Mouse (Mus musculus): ENCODE measurements around the gene Tpi1. TPM values are rescaled to one million over a fixed set of nuclear protein-coding genes. Genes with fewer than 3 reads are reported as not detected.

Gene Tpi1
- polyA plus RNA-seq (2014; fragmentation: Illumina TruSeq; extraction: RNeasy Lipid Tissue Mini Kit (QIAGEN cat#74804); ENCODE audit: insufficient read depth, low read depth, low replicate concordance) = 125 TPM

DNA sequence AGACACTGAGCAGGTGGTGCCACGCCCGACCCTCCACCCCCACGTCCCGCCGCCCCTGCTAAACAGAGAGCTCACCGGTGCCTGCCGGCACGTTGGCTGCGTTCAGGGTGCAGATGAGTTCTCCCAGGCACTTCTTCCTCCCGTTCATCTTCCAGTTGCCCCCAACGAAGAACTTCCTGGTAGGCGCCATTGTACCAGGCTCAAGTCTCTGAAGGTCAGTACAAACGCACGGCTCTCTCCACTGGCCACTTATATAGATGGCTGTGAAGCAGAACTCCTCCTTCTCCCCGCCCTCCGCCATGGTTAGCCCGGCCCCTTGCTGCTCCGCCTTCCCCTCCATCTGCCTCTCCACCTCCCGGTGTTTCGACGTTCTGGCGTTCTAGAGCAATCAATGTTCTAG lies at the start of gene Tpi1:
Gene Tpi1, minus strand, starts transcription at position 364 of the 400 bp plus-strand sequence.

DNA sequence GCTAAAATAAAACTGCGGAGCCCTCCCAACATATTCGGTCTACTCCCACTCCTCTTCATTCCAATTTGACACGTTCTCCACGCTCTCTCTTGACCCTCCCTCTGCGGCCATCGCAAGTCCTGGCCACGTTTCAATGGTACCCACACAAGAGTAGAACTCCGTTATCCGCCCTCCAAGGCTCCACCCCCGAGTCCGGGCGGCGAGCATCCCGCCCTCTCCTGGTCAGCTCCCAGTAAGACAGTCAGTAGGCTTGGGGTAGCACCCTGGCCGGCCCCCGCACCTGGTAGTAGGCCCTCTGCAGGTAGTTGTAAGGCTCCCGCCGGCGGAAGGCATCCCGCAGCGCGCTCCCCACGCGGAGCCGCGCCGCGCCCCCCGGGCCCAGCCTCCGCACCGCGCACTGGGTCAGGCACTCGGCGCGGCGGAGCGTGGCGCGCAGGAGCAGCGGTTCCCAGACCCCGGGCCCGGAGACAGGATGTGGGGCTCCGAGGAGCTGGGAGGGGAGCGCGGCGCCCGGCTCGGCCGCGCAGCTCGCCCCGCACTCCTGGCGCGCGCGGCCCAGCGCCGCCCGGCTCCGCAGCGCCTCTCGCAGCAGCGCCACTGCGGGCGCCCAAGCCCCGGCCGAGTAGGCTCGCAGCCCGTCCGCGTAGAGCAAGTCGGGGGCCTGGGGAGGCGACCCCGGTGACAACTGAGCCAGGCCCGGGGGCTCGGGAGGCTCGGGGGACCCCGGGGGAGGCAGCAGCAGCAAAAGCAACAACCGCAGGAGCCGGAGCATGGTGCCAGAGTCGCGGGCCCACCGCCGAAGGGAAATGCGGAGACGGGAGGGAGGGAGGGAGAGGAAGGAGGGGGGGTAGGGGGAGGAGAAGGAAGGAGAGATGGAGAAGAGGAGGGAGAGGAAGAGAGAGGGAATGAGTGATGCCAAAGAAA lies 43.1 kb upstream of the Tpi1 start, which contains the start of gene P3h3:
Gene P3h3, minus strand, starts transcription at position 837 of the 924 bp plus-strand sequence.

DNA sequence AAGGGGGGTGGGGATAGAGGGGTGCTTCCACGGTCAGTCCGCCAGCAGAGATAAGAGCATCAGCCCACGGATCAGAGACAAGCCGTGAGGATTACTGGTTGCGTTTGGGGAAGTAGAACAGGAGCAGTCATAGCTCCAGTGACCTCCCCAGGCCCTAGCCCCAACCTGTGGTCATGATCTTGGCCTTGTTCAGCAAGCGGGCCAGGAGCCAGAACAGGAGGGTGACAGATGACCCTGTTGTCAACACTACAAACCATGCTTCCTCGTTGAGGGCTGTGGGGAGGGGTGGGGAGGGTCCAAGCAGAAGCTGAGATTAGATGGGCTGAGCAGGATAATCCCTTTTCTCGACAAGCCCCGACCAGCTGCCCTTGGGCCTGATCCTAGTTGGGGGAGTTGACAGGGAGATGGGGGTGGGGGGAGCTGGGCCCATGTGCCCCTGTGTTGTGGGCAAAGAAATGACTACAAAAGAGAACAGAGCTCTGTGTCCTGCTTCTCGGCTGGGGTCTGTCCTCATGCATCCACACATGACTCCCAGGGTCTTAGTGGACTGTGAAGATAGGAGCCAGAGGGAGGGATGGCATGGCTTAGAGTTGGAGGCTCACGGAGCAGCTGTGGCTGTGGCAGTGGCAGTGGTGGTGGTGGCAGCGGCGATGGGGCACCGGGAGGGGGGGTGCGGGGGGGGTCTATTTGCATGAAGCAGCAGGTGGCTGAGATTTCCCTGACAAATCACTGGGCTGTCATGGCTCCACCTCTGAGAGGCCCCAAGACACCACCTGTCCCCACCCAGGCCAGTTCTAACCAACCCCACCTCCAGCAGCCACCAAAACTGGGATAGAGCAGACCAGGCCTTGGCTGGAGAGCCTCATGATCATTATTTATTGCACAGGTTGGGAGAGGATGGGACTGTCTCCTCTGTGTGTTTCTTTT lies 26.4 kb upstream of the Tpi1 start, which contains the start of gene Gnb3:
Gene Gnb3, minus strand, starts transcription at position 35 of the 927 bp plus-strand sequence.

DNA sequence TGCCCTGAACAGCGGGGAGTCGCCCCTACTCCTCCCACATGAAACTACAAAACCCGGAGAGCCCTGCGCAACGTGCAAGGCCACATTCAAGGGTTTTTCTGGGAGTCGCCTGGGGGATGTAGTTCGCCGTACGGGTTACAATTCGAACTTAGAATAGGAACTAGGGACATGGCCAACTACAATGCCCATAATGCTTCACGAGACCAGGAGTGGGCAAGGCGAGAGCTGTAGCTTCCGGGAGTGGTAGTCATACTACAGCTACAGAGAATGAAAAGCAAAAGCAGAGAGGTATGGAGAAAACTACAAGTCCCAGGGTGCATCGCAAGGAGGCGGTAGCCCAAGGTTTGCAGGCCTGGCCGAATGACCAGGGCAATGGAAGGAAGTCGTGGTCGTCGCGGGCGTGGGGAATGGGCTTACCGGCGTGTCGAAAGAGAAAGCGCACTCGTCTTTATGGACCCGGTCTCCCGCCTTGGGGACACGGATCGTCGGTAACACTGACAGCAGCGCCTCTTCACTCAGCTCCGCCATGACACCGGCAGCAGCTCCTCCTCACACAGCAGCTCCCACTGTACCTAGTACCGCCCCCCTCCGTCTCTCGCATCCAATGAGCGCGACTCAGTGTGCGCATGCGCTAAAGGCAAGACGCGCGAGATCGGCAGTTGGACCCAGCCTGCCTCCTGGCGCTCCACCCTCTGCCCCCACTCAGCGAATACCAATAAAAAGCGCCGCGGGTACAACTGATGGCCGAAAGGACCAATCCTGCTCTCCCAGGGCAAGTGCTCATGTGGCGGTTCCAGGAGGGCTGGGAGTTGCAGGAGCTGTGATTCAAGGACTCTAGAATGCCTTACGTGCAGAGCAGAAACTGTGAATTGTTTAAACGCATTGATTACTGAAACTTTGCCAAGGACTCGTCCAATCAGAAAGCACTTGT lies 15.0 kb upstream of the Tpi1 start, which contains the start of the genes Usp5 and Cdca3:
Gene Usp5, minus strand, starts transcription at position 617 of the 931 bp plus-strand sequence.
Gene Cdca3, plus strand, starts transcription at position 680 of the 931 bp plus-strand sequence.

DNA sequence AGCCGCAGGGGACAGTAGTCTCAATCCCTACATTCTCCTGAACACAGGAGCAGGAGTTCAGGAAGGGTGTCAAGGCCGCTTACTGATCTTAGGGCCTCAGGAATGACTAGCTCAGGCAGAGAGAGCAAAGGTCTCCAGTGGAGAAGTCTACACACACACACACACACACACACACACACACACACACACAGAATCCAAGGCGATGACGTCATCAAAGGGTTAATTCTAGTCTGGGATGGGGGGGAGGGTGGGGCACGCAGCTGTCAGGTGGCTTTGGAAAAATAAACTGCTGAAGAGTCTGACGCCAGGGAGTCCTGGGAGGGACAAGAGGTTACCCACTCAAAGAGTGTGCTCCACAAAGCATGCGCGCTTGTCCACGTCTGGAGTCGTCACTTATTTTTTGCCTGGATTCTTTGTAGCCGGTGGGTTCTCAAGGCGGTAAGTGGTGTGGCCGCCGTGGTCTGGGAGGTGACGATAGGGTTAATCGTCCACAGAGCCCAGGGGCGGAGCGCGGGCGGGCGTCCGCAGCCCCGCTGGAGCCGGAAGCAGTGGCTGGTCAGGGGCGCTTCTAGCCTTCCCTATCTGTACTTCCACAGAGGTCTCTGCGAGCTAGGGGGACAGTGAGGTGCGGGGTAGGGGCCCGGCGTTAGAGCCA lies 5.6 kb downstream of the Tpi1 start, which contains the start of gene Spsb2:
Gene Spsb2, plus strand, starts transcription at position 304 of the 655 bp plus-strand sequence.

DNA sequence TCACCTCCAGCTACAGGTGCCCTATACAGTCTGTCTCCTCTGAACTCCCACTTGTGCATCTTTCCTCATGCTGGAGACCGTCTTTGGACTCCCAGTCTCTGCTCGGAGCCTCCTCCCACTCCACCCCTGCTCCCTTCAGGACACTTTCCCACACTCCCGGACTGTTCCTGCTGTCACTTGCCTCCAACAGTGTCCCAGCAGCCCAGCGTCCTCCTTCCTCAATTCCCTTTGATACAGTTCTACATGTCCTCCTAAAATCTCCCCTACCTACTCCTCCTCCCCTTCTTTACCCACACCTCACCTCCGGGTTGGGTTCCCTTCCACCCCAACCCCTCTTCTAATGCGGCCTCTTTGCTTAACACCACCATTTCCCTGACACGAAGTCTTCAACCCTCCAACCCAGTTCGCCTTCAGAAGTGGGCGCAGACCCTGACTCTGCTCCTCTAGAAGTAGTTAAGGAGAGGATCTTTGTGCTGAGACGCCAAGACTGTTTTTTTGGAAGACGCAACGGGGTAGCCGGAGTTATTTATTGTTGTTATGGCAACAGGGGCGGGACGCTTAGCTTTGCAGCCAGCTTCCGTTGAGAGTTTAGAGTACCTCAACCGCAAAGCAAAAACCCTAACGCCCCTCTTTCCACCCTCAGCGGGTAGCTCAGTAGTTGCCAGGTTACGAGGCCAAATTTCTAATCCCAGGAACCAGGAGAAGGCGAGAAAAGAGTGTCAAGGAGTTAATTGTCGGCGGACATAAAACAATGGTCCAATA lies 34.7 kb downstream of the Tpi1 start, which contains the start of gene Lrrc23:
Gene Lrrc23, minus strand, starts transcription at position 506 of the 762 bp plus-strand sequence.

DNA sequence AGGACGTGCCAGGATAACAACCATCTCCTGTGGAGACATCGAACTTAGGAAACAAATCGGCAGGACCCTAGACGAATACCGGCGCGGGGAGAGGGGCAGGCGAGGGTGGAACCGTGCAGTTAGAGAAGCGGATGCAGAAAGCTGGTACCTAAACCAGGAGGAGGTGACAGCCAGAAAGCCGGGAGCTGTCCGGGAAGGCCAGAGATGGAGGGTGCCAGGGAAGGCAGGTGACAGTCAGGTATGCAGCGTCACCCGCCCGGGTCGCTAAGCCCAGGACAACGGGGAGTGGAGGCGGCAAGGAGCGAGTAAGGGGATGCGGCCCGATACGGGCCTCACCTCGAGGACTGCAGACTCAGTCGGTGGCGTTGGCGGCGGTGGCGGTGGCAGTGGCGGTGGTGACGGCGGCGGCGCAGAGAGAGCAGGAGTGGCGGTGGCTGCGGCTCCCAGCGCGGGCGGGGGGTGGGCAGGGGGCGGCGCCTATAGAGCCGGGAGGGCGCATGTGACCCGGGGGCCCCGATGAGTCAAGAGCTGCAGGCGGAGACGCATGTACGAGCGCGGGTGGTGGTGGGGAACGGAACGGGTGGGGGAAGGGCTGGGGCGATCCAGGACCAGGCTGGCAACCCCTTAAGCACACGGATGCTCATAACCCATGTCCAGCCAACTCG lies 44.9 kb downstream of the Tpi1 start, which contains the start of gene Eno2:
Gene Eno2, minus strand, starts transcription at position 573 of the 665 bp plus-strand sequence.

Other genes with a start within 250 kb of the Tpi1 start
- gene C1rb, start 244.0 kb downstream of the Tpi1 start, polyA plus RNA-seq (2014; fragmentation: Illumina TruSeq; extraction: RNeasy Lipid Tissue Mini Kit (QIAGEN cat#74804); ENCODE audit: insufficient read depth, low read depth, low replicate concordance) = not detected
- not detected for gene C1s2, start 178.2 kb downstream of the Tpi1 start, polyA plus RNA-seq (2014; fragmentation: Illumina TruSeq; extraction: RNeasy Lipid Tissue Mini Kit (QIAGEN cat#74804); ENCODE audit: insufficient read depth, low read depth, low replicate concordance)
- gene Lpcat3, start 151.3 kb downstream of the Tpi1 start, polyA plus RNA-seq (2014; fragmentation: Illumina TruSeq; extraction: RNeasy Lipid Tissue Mini Kit (QIAGEN cat#74804); ENCODE audit: insufficient read depth, low read depth, low replicate concordance) = 29.1 TPM
- 102 TPM for gene Emg1, start 102.1 kb downstream of the Tpi1 start, polyA plus RNA-seq (2014; fragmentation: Illumina TruSeq; extraction: RNeasy Lipid Tissue Mini Kit (QIAGEN cat#74804); ENCODE audit: insufficient read depth, low read depth, low replicate concordance)
- gene Phb2, start 102.0 kb downstream of the Tpi1 start, polyA plus RNA-seq (2014; fragmentation: Illumina TruSeq; extraction: RNeasy Lipid Tissue Mini Kit (QIAGEN cat#74804); ENCODE audit: insufficient read depth, low read depth, low replicate concordance) = 92.0 TPM
- 42.2 TPM for gene Ptpn6, start 75.6 kb downstream of the Tpi1 start, polyA plus RNA-seq (2014; fragmentation: Illumina TruSeq; extraction: RNeasy Lipid Tissue Mini Kit (QIAGEN cat#74804); ENCODE audit: insufficient read depth, low read depth, low replicate concordance)
- gene Grcc10, start 72.9 kb downstream of the Tpi1 start, polyA plus RNA-seq (2014; fragmentation: Illumina TruSeq; extraction: RNeasy Lipid Tissue Mini Kit (QIAGEN cat#74804); ENCODE audit: insufficient read depth, low read depth, low replicate concordance) = 242 TPM
- gene Gm45234, start 58.3 kb downstream of the Tpi1 start, polyA plus RNA-seq (2014; fragmentation: Illumina TruSeq; extraction: RNeasy Lipid Tissue Mini Kit (QIAGEN cat#74804); ENCODE audit: insufficient read depth, low read depth, low replicate concordance) = not detected
- 13.2 TPM for gene Atn1, start 57.8 kb downstream of the Tpi1 start, polyA plus RNA-seq (2014; fragmentation: Illumina TruSeq; extraction: RNeasy Lipid Tissue Mini Kit (QIAGEN cat#74804); ENCODE audit: insufficient read depth, low read depth, low replicate concordance)
- gene Eno2, start 44.6 kb downstream of the Tpi1 start, polyA plus RNA-seq (2014; fragmentation: Illumina TruSeq; extraction: RNeasy Lipid Tissue Mini Kit (QIAGEN cat#74804); ENCODE audit: insufficient read depth, low read depth, low replicate concordance) = 1.5 TPM
- gene Lrrc23, start 34.6 kb downstream of the Tpi1 start, polyA plus RNA-seq (2014; fragmentation: Illumina TruSeq; extraction: RNeasy Lipid Tissue Mini Kit (QIAGEN cat#74804); ENCODE audit: insufficient read depth, low read depth, low replicate concordance) = 33.3 TPM
- gene Spsb2, start 5.6 kb downstream of the Tpi1 start, polyA plus RNA-seq (2014; fragmentation: Illumina TruSeq; extraction: RNeasy Lipid Tissue Mini Kit (QIAGEN cat#74804); ENCODE audit: insufficient read depth, low read depth, low replicate concordance) = 15.0 TPM
- gene Usp5, start 15.2 kb upstream of the Tpi1 start, polyA plus RNA-seq (2014; fragmentation: Illumina TruSeq; extraction: RNeasy Lipid Tissue Mini Kit (QIAGEN cat#74804); ENCODE audit: insufficient read depth, low read depth, low replicate concordance) = 35.8 TPM
- 2.7 TPM for gene Cdca3, start 15.3 kb upstream of the Tpi1 start, polyA plus RNA-seq (2014; fragmentation: Illumina TruSeq; extraction: RNeasy Lipid Tissue Mini Kit (QIAGEN cat#74804); ENCODE audit: insufficient read depth, low read depth, low replicate concordance)
- not detected for gene Gnb3, start 26.0 kb upstream of the Tpi1 start, polyA plus RNA-seq (2014; fragmentation: Illumina TruSeq; extraction: RNeasy Lipid Tissue Mini Kit (QIAGEN cat#74804); ENCODE audit: insufficient read depth, low read depth, low replicate concordance)
- 16.9 TPM for gene P3h3, start 43.5 kb upstream of the Tpi1 start, polyA plus RNA-seq (2014; fragmentation: Illumina TruSeq; extraction: RNeasy Lipid Tissue Mini Kit (QIAGEN cat#74804); ENCODE audit: insufficient read depth, low read depth, low replicate concordance)
- gene Gpr162, start 49.7 kb upstream of the Tpi1 start, polyA plus RNA-seq (2014; fragmentation: Illumina TruSeq; extraction: RNeasy Lipid Tissue Mini Kit (QIAGEN cat#74804); ENCODE audit: insufficient read depth, low read depth, low replicate concordance) = 0.08 TPM
- 2.3 TPM for gene Cd4, start 73.9 kb upstream of the Tpi1 start, polyA plus RNA-seq (2014; fragmentation: Illumina TruSeq; extraction: RNeasy Lipid Tissue Mini Kit (QIAGEN cat#74804); ENCODE audit: insufficient read depth, low read depth, low replicate concordance)
- 1.4 TPM for gene Lag3, start 97.4 kb upstream of the Tpi1 start, polyA plus RNA-seq (2014; fragmentation: Illumina TruSeq; extraction: RNeasy Lipid Tissue Mini Kit (QIAGEN cat#74804); ENCODE audit: insufficient read depth, low read depth, low replicate concordance)
- 863 TPM for gene Ptms, start 105.8 kb upstream of the Tpi1 start, polyA plus RNA-seq (2014; fragmentation: Illumina TruSeq; extraction: RNeasy Lipid Tissue Mini Kit (QIAGEN cat#74804); ENCODE audit: insufficient read depth, low read depth, low replicate concordance)
- gene Mlf2, start 117.1 kb upstream of the Tpi1 start, polyA plus RNA-seq (2014; fragmentation: Illumina TruSeq; extraction: RNeasy Lipid Tissue Mini Kit (QIAGEN cat#74804); ENCODE audit: insufficient read depth, low read depth, low replicate concordance) = 166 TPM
- 66.9 TPM for gene Cops7a, start 151.2 kb upstream of the Tpi1 start, polyA plus RNA-seq (2014; fragmentation: Illumina TruSeq; extraction: RNeasy Lipid Tissue Mini Kit (QIAGEN cat#74804); ENCODE audit: insufficient read depth, low read depth, low replicate concordance)
- gene Pianp, start 182.4 kb upstream of the Tpi1 start, polyA plus RNA-seq (2014; fragmentation: Illumina TruSeq; extraction: RNeasy Lipid Tissue Mini Kit (QIAGEN cat#74804); ENCODE audit: insufficient read depth, low read depth, low replicate concordance) = 0.85 TPM
- 14.9 TPM for gene Zfp384, start 194.8 kb upstream of the Tpi1 start, polyA plus RNA-seq (2014; fragmentation: Illumina TruSeq; extraction: RNeasy Lipid Tissue Mini Kit (QIAGEN cat#74804); ENCODE audit: insufficient read depth, low read depth, low replicate concordance)
- gene Ing4, start 225.5 kb upstream of the Tpi1 start, polyA plus RNA-seq (2014; fragmentation: Illumina TruSeq; extraction: RNeasy Lipid Tissue Mini Kit (QIAGEN cat#74804); ENCODE audit: insufficient read depth, low read depth, low replicate concordance) = 48.9 TPM
- 5.7 TPM for gene Acrbp, start 235.4 kb upstream of the Tpi1 start, polyA plus RNA-seq (2014; fragmentation: Illumina TruSeq; extraction: RNeasy Lipid Tissue Mini Kit (QIAGEN cat#74804); ENCODE audit: insufficient read depth, low read depth, low replicate concordance)